Mouse (Mus musculus) hindbrain, embryonic 13.5 days (tissue): Measurements from ENCODE around the gene Olfr312. TPM values are rescaled to one million over a fixed set of nuclear protein-coding genes. Genes with fewer than 3 reads are reported as not detected.
A peak's percentile ranks its signal among the peaks of the same experiment; 100 is the strongest.
"Not testable (repeated sequence)": the region's sequence is repeated elsewhere in the genome, so short reads cannot be mapped to it uniquely, and the experiment has no call there.

Experiments used
- ATAC-seq: fragments of 200-750 bp; cut with Nextera tagmentation; 2 replicates; pipeline ENCODE4 v1.8.0; 2017; ENCODE audit warnings: moderate TSS enrichment; ENCODE audit not compliant: low FRiP score
- H3K27ac ChIP-seq: fragments of 300-500 bp; sonication (generic); 2 replicates; pipeline ENCODE4 v1.5.1; 2015; ENCODE audit warnings: inconsistent platforms, mild to moderate bottlenecking, moderate library complexity
- H3K27me3 ChIP-seq: fragments of 300-500 bp; sonication (generic); 2 replicates; pipeline ENCODE4 v1.6.1; 2015; ENCODE audit warnings: mild to moderate bottlenecking, inconsistent platforms
- H3K36me3 ChIP-seq: fragments of 300-500 bp; sonication (generic); 2 replicates; pipeline ENCODE4 v1.6.1; 2015; ENCODE audit warnings: mild to moderate bottlenecking, inconsistent platforms
- H3K4me1 ChIP-seq: fragments of 300-500 bp; sonication (generic); replicated peaks from 2 replicates; pipeline ENCODE4 v1.6.1; 2015; ENCODE audit warnings: inconsistent platforms
- H3K4me2 ChIP-seq: fragments of 300-500 bp; sonication (generic); 2 replicates; pipeline ENCODE4 v1.6.1; 2015; ENCODE audit warnings: inconsistent platforms, mild to moderate bottlenecking, moderate library complexity
- H3K4me3 ChIP-seq: fragments of 300-500 bp; sonication (generic); 2 replicates; pipeline ENCODE4 v1.5.1; 2015; ENCODE audit warnings: mild to moderate bottlenecking, inconsistent platforms
- H3K9ac ChIP-seq: fragments of 300-500 bp; sonication (generic); 2 replicates; pipeline ENCODE4 v1.6.1; 2015; ENCODE audit warnings: mild to moderate bottlenecking, inconsistent platforms
- H3K9me3 ChIP-seq: fragments of 300-500 bp; sonication (generic); 2 replicates; pipeline ENCODE4 v1.6.1; 2016; ENCODE audit warnings: inconsistent platforms
- WGBS: fragments of 180-500 bp; shearing (Covaris S2); methylation state at CpG from one replicate; pipeline ENCODE4 v1.1.7; 2015; 5-methylcytosine and 5-hydroxymethylcytosine counted together
- polyA plus RNA-seq: library from polyadenylated mRNA; unstranded; fragments of >200 nt; fragmentation: Nextera tagmentation; extraction: Ambion mirVana; gene quantifications from 2 replicates; pipeline ENCODE4 v1.2.1, GENCODE M21; 2015

Gene Olfr312
- polyA plus RNA-seq, 1 experiment from 2014 or later, result not detected

GRCm38 (mm10) chr11:58803871-58804270 lies 25.2 kb upstream of the Olfr312 start:
- no peak overlapping the region for H3K27ac ChIP-seq
- ATAC-seq, result no peak
- H3K4me2 ChIP-seq, result no peak overlapping the region
- no peaks in the 10 kb centered on the region for H3K9me3 ChIP-seq
- no peak overlapping the region for H3K4me3 ChIP-seq
- H3K36me3 ChIP-seq, result no peaks in the 10 kb centered on the region
- no peaks in the 10 kb centered on the region for H3K27me3 ChIP-seq
- no peak overlapping the region for H3K9ac ChIP-seq
- H3K4me1 ChIP-seq, result peaks cover 15% of the 10 kb centered on the region
- WGBS, result 82% methylated on average over 4 of the region's 4 CpGs

- Histone ChIP-seq H3K4me3 (no peak overlapping the region), H3K27ac (no peak overlapping the region), H3K36me3 (no peaks in the 10 kb centered on the region), H3K27me3 (no peaks in the 10 kb centered on the region), H3K4me2 (no peak overlapping the region), H3K4me1 (peaks cover 15% of the 10 kb centered on the region), H3K9me3 (no peaks in the 10 kb centered on the region), H3K9ac (no peak overlapping the region)
- ATAC-seq, result no peak
- 77% methylated on average over 2 of the region's 2 CpGs for WGBS
Measured at GRCm38 (mm10) chr11:58804393-58804792, 24.6 kb upstream of the Olfr312 start.

GRCm38 (mm10) chr11:58812001-58812400 lies 17.0 kb upstream of the Olfr312 start:
- no peak for ATAC-seq
- H3K27ac ChIP-seq, result no peak overlapping the region
- no peak overlapping the region for H3K9ac ChIP-seq
- H3K4me1 ChIP-seq, result no peaks in the 10 kb centered on the region
- no peaks in the 10 kb centered on the region for H3K27me3 ChIP-seq
- no peaks in the 10 kb centered on the region for H3K9me3 ChIP-seq
- no peak overlapping the region for H3K4me2 ChIP-seq
- no peaks in the 10 kb centered on the region for H3K36me3 ChIP-seq
- H3K4me3 ChIP-seq, result no peak overlapping the region
- 0% methylated on average over 1 of the region's 1 CpGs for WGBS

GRCm38 (mm10) chr11:58814700-58815099 lies 14.3 kb upstream of the Olfr312 start, which contains the start of gene Olfr313:
TSS of gene Olfr313 (plus strand) at chr11:58815000.
- H3K9me3 ChIP-seq, H3K36me3 ChIP-seq, ATAC-seq, H3K27me3 ChIP-seq, H3K4me2 ChIP-seq, H3K27ac ChIP-seq, H3K9ac ChIP-seq, H3K4me3 ChIP-seq, H3K4me1 ChIP-seq: not testable (repeated sequence)
- WGBS, result 73% methylated on average over 1 of the region's 1 CpGs

- H3K27ac ChIP-seq, result no peak overlapping the region
- no peak for ATAC-seq
- H3K4me3 ChIP-seq, result no peak overlapping the region
- H3K9ac ChIP-seq, result no peak overlapping the region
- H3K36me3 ChIP-seq, result no peaks in the 10 kb centered on the region
- 91% methylated on average over 1 of the region's 1 CpGs for WGBS
- no peaks in the 10 kb centered on the region for H3K4me1 ChIP-seq
- H3K9me3 ChIP-seq, result no peaks in the 10 kb centered on the region
- no peaks in the 10 kb centered on the region for H3K27me3 ChIP-seq
- no peak overlapping the region for H3K4me2 ChIP-seq
Measured at GRCm38 (mm10) chr11:58815676-58816075, 13.4 kb upstream of the Olfr312 start.

GRCm38 (mm10) chr11:58829764-58830163 lies 727 bp downstream of the Olfr312 start:
- WGBS, result 89% methylated on average over 3 of the region's 3 CpGs
- no peak overlapping the region for H3K9ac ChIP-seq
- H3K27ac ChIP-seq, result no peak overlapping the region
- no peaks in the 10 kb centered on the region for H3K36me3 ChIP-seq
- H3K4me3 ChIP-seq, result no peak overlapping the region
- H3K4me1 ChIP-seq, result no peaks in the 10 kb centered on the region
- no peaks in the 10 kb centered on the region for H3K9me3 ChIP-seq
- H3K27me3 ChIP-seq, result no peaks in the 10 kb centered on the region
- no peak for ATAC-seq
- H3K4me2 ChIP-seq, result no peak overlapping the region

- WGBS, result 86% methylated on average over 3 of the region's 3 CpGs
- not testable (repeated sequence) for H3K27me3 ChIP-seq, ATAC-seq, H3K4me1 ChIP-seq, H3K36me3 ChIP-seq, H3K27ac ChIP-seq, H3K9me3 ChIP-seq, H3K9ac ChIP-seq, H3K4me2 ChIP-seq, H3K4me3 ChIP-seq
Measured at GRCm38 (mm10) chr11:58832541-58832940, 3.5 kb downstream of the Olfr312 start.

GRCm38 (mm10) chr11:58838951-58839350 lies 9.9 kb downstream of the Olfr312 start, which contains the start of gene Olfr311:
TSS of gene Olfr311 (plus strand) at chr11:58839251.
- ATAC-seq, H3K36me3 ChIP-seq, H3K4me2 ChIP-seq, H3K9me3 ChIP-seq, H3K4me3 ChIP-seq, H3K4me1 ChIP-seq, H3K9ac ChIP-seq, H3K27ac ChIP-seq, H3K27me3 ChIP-seq: not testable (repeated sequence)

- ATAC-seq, result peak; percentile 100
- WGBS, result under 1% methylated on average over 24 of the region's 24 CpGs
- Histone ChIP-seq H3K4me2 (peak within 1 kb of the TSS; percentile 86), H3K27me3 (0 out of 2 replicates have a peak, but pooled peaks cover 4% of the 10 kb centered on the region), H3K9ac (peak within 1 kb of the TSS; percentile 96), H3K4me1 (peaks cover 16% of the 10 kb centered on the region), H3K27ac (peak within 1 kb of the TSS; percentile 90), H3K4me3 (peak within 1 kb of the TSS; percentile 89), H3K9me3 (no peaks in the 10 kb centered on the region), H3K36me3 (peaks cover 33% of the 10 kb centered on the region)
Measured at GRCm38 (mm10) chr11:58846919-58847461, 18.0 kb downstream of the Olfr312 start, which contains the start of gene Gm12258. TSS of gene Gm12258 (plus strand) at chr11:58847158.

GRCm38 (mm10) chr11:58847636-58848035 lies 18.6 kb downstream of the Olfr312 start:
- Histone ChIP-seq H3K4me3 (peak overlapping the region; percentile 89), H3K27ac (peak overlapping the region; percentile 90), H3K9me3 (no peaks in the 10 kb centered on the region), H3K4me1 (peaks cover 16% of the 10 kb centered on the region), H3K36me3 (peaks cover 39% of the 10 kb centered on the region), H3K4me2 (peak overlapping the region; percentile 86), H3K9ac (peak overlapping the region; percentile 96), H3K27me3 (0 out of 2 replicates have a peak, but pooled peaks cover 4% of the 10 kb centered on the region)
- ATAC-seq, result peak; percentile 40
- 49% methylated on average over 9 of the region's 9 CpGs for WGBS

GRCm38 (mm10) chr11:58849731-58850130 lies 20.7 kb downstream of the Olfr312 start:
- peaks cover 56% of the 10 kb centered on the region for H3K36me3 ChIP-seq
- no peak overlapping the region for H3K4me3 ChIP-seq
- H3K9me3 ChIP-seq, result no peaks in the 10 kb centered on the region
- WGBS, result 68% methylated on average over 2 of the region's 2 CpGs
- peaks cover 16% of the 10 kb centered on the region for H3K4me1 ChIP-seq
- H3K4me2 ChIP-seq, result no peak overlapping the region
- H3K27ac ChIP-seq, result no peak overlapping the region
- H3K27me3 ChIP-seq, result 0 out of 2 replicates have a peak, but pooled peaks cover 1% of the 10 kb centered on the region
- no peak overlapping the region for H3K9ac ChIP-seq
- no peak for ATAC-seq

GRCm38 (mm10) chr11:58860744-58861143 lies 31.7 kb downstream of the Olfr312 start:
- WGBS, result 94% methylated on average over 8 of the region's 8 CpGs

More at GRCm38 (mm10) chr11:58860744-58861143, 31.7 kb downstream of the Olfr312 start:
- Histone ChIP-seq H3K9ac (no peak overlapping the region), H3K4me3 (no peak overlapping the region), H3K4me1 (no peaks in the 10 kb centered on the region), H3K36me3 (peaks cover 59% of the 10 kb centered on the region), H3K27ac (no peak overlapping the region), H3K4me2 (no peak overlapping the region), H3K9me3 (peaks cover 20% of the 10 kb centered on the region), H3K27me3 (no peaks in the 10 kb centered on the region)
- ATAC-seq, result no peak
